Mouse (Mus musculus) forebrain, embryonic 15.5 days (tissue): ENCODE measurements around the gene Ucp3. TPM values are rescaled to one million over a fixed set of nuclear protein-coding genes. Genes with fewer than 3 reads are reported as not detected.

Source experiments
- ATAC-seq: fragments of 200-750 bp; cut with Nextera tagmentation; replicated peaks from 2 replicates; pipeline ENCODE4 v1.8.0; 2017; ENCODE audit warnings: mild to moderate bottlenecking, moderate TSS enrichment, moderate library complexity
- H3K27ac ChIP-seq: fragments of 300-500 bp; sonication (generic); replicated peaks from 2 replicates; pipeline ENCODE4 v1.5.1; 2015; ENCODE audit warnings: mild to moderate bottlenecking, inconsistent platforms
- H3K27me3 ChIP-seq: fragments of 300-500 bp; sonication (generic); 2 replicates; pipeline ENCODE4 v1.6.1; 2015; ENCODE audit warnings: inconsistent platforms
- H3K36me3 ChIP-seq: fragments of 300-500 bp; sonication (generic); 2 replicates; pipeline ENCODE4 v1.6.1; 2015; ENCODE audit warnings: mild to moderate bottlenecking, inconsistent platforms
- H3K4me1 ChIP-seq: fragments of 300-500 bp; sonication (generic); 2 replicates; pipeline ENCODE4 v1.6.1; 2015; ENCODE audit warnings: inconsistent platforms
- H3K4me2 ChIP-seq: fragments of 300-500 bp; sonication (generic); replicated peaks from 2 replicates; pipeline ENCODE4 v1.6.1; 2015; ENCODE audit warnings: mild to moderate bottlenecking, inconsistent platforms
- H3K4me3 ChIP-seq: fragments of 300-500 bp; sonication (generic); 2 replicates; pipeline ENCODE4 v1.5.1; 2015; ENCODE audit warnings: mild to moderate bottlenecking, inconsistent platforms
- H3K9ac ChIP-seq: fragments of 300-500 bp; sonication (generic); replicated peaks from 2 replicates; pipeline ENCODE4 v1.6.1; 2015; ENCODE audit warnings: mild to moderate bottlenecking, inconsistent platforms
- H3K9me3 ChIP-seq: fragments of 300-500 bp; sonication (generic); 2 replicates; pipeline ENCODE4 v1.6.1; 2016; ENCODE audit warnings: inconsistent platforms
- WGBS: fragments of 180-500 bp; shearing (Covaris S2); methylation state at CpG from one replicate; pipeline ENCODE4 v1.1.7; 2015; ENCODE audit warnings: mixed read lengths; 5-methylcytosine and 5-hydroxymethylcytosine counted together
- polyA plus RNA-seq: library from polyadenylated mRNA; unstranded; fragments of >200 nt; fragmentation: Nextera tagmentation; extraction: Ambion mirVana; gene quantifications from 2 replicates; pipeline ENCODE4 v1.2.1, GENCODE M21; 2015

Ucp3 gene
- polyA plus RNA-seq, 1 experiment from 2014 or later = not detected

GRCm38 (mm10) chr7:100463194-100463593, 9.6 kb upstream of the Ucp3 start:
- no peak overlapping the region for H3K4me3 ChIP-seq
- no peak for ATAC-seq
- H3K27me3 ChIP-seq = no peaks in the 10 kb centered on the region
- no peaks in the 10 kb centered on the region for H3K9me3 ChIP-seq
- H3K27ac ChIP-seq = no peak overlapping the region
- peaks cover 29% of the 10 kb centered on the region for H3K36me3 ChIP-seq
- 93% methylated on average over 9 of the region's 9 CpGs for WGBS
- H3K9ac ChIP-seq = no peak overlapping the region
- no peaks in the 10 kb centered on the region for H3K4me1 ChIP-seq
- no peak overlapping the region for H3K4me2 ChIP-seq

DNA sequence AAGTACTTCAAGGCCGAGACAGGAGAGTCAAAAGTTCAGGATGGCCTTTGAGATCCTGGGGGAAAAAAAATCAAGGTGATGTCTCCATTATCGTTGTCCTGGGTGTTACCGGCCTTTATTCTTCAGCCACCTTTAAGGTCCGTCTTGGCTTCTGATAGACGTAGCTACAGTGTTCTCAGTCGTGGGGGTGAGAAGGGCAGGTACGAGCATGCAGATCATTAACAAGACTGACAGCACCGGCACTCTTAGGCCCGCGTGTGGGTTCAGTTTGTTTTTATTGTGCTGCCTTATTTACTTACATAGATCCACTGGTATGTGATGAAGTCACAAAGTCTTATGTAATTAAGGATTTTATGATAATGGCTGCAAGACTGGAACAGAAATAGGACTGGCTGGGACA, 9.0 kb upstream of the Ucp3 start:
- no peaks in the 10 kb centered on the region for H3K9me3 ChIP-seq
- no peaks in the 10 kb centered on the region for H3K27me3 ChIP-seq
- H3K9ac ChIP-seq = no peak overlapping the region
- 93% methylated on average over 10 of the region's 10 CpGs for WGBS
- no peak overlapping the region for H3K4me2 ChIP-seq
- no peak for ATAC-seq
- no peak overlapping the region for H3K27ac ChIP-seq
- H3K4me3 ChIP-seq = no peak overlapping the region
- no peaks in the 10 kb centered on the region for H3K4me1 ChIP-seq
- peaks cover 29% of the 10 kb centered on the region for H3K36me3 ChIP-seq

DNA sequence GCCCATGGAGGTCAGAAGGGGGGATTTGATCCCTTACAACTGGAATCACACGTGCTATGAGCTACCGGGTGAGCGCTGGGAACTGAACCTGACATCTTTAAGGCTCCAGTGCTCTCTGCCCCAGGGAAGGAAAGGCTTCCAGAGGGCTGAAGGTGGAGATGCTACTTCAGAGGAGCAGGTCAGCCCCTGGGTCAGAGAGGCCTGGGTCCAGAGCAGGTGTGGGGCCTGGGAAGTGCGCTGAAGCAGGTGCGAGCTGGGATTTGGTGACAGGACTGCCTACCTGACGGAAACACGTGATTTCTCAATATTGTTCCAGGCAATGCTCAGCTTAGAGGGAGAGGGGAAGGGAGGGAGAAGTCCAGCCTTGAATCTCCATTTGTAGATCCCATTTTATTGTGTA, 8.5 kb upstream of the Ucp3 start:
- Histone ChIP-seq H3K27ac (no peak overlapping the region), H3K4me3 (no peak overlapping the region), H3K4me2 (no peak overlapping the region), H3K27me3 (no peaks in the 10 kb centered on the region), H3K9me3 (no peaks in the 10 kb centered on the region), H3K9ac (no peak overlapping the region), H3K4me1 (no peaks in the 10 kb centered on the region), H3K36me3 (peaks cover 29% of the 10 kb centered on the region)
- ATAC-seq = no peak
- 94% methylated on average over 7 of the region's 7 CpGs for WGBS

- no peak overlapping the region for H3K4me2 ChIP-seq
- H3K27ac ChIP-seq = no peak overlapping the region
- no peak overlapping the region for H3K4me3 ChIP-seq
- no peaks in the 10 kb centered on the region for H3K27me3 ChIP-seq
- H3K36me3 ChIP-seq = peaks cover 26% of the 10 kb centered on the region
- WGBS = 90% methylated on average over 4 of the region's 4 CpGs
- H3K9ac ChIP-seq = no peak overlapping the region
- H3K9me3 ChIP-seq = no peaks in the 10 kb centered on the region
- no peak for ATAC-seq
- H3K4me1 ChIP-seq = no peaks in the 10 kb centered on the region
Measured at GRCm38 (mm10) chr7:100465248-100465647, 7.5 kb upstream of the Ucp3 start.

GRCm38 (mm10) chr7:100465656-100466309, 7.0 kb upstream of the Ucp3 start:
- 59% methylated on average over 5 of the region's 5 CpGs for WGBS
- no peak overlapping the region for H3K9ac ChIP-seq
- H3K9me3 ChIP-seq = no peaks in the 10 kb centered on the region
- H3K4me2 ChIP-seq = no peak overlapping the region
- no peaks in the 10 kb centered on the region for H3K4me1 ChIP-seq
- no peak overlapping the region for H3K4me3 ChIP-seq
- no peak for ATAC-seq
- no peak overlapping the region for H3K27ac ChIP-seq
- H3K36me3 ChIP-seq = peaks cover 21% of the 10 kb centered on the region
- no peaks in the 10 kb centered on the region for H3K27me3 ChIP-seq

GRCm38 (mm10) chr7:100466781-100467510, 5.8 kb upstream of the Ucp3 start:
- H3K9me3 ChIP-seq = no peaks in the 10 kb centered on the region
- no peaks in the 10 kb centered on the region for H3K4me1 ChIP-seq
- H3K27ac ChIP-seq = no peak overlapping the region
- no peak overlapping the region for H3K4me2 ChIP-seq
- no peak for ATAC-seq
- no peak overlapping the region for H3K4me3 ChIP-seq
- H3K36me3 ChIP-seq = peaks cover 21% of the 10 kb centered on the region
- WGBS = 93% methylated on average over 11 of the region's 11 CpGs
- no peak overlapping the region for H3K9ac ChIP-seq
- H3K27me3 ChIP-seq = no peaks in the 10 kb centered on the region

DNA sequence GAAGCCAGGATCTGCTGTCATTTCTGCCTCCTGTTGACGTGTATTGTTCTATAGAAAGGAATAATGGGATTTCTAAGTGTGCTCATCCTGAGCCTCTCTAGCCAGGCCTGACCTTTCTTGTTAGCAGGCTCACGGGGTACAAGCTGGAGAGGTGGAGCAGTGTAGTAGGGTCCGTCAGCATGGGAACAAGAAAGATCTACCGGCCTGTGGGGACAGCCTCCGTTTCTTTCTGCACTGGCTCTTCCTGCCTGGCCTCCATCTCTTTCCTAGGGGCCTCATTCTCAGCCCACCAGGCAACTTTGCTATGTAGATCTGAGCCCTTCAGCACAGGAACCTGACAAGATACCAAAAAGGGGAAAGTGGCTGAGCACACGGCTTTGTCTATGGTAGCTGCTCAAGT, 4.0 kb upstream of the Ucp3 start:
- H3K4me1 ChIP-seq = no peaks in the 10 kb centered on the region
- no peak overlapping the region for H3K4me2 ChIP-seq
- H3K4me3 ChIP-seq = no peak overlapping the region
- H3K36me3 ChIP-seq = peaks cover 18% of the 10 kb centered on the region
- no peaks in the 10 kb centered on the region for H3K27me3 ChIP-seq
- no peak overlapping the region for H3K9ac ChIP-seq
- no peaks in the 10 kb centered on the region for H3K9me3 ChIP-seq
- WGBS = 87% methylated on average over 6 of the region's 6 CpGs
- H3K27ac ChIP-seq = no peak overlapping the region
- no peak for ATAC-seq

DNA sequence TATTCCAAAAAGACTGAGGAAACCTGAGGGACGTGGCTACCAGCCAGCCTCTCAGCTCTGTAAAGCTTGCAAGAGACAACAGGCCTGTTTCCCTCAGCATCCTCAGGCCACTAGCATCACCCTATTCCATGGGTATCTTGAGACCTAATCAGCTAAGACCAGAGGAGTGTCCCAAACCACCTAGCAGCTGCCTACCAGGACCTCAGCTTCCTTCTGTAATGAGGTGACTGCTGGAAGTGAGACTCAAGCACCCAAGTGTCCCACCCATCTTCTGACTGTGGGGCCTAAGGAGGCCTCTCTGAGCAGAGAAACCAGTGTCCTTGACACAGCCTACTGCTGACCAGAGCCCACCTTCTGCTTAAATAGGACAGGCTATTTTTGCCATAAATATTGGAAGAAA, 3.3 kb upstream of the Ucp3 start:
- Histone ChIP-seq H3K4me3 (no peak overlapping the region), H3K9ac (no peak overlapping the region), H3K36me3 (peaks cover 14% of the 10 kb centered on the region), H3K27me3 (no peaks in the 10 kb centered on the region), H3K4me1 (no peaks in the 10 kb centered on the region), H3K4me2 (no peak overlapping the region), H3K9me3 (no peaks in the 10 kb centered on the region), H3K27ac (no peak overlapping the region)
- ATAC-seq = no peak
- 88% methylated on average over 1 of the region's 1 CpGs for WGBS

GRCm38 (mm10) chr7:100470796-100471406, 1.9 kb upstream of the Ucp3 start:
- Histone ChIP-seq H3K9ac (no peak overlapping the region), H3K4me1 (no peaks in the 10 kb centered on the region), H3K4me3 (no peak overlapping the region), H3K36me3 (peaks cover 11% of the 10 kb centered on the region), H3K27me3 (no peaks in the 10 kb centered on the region), H3K9me3 (no peaks in the 10 kb centered on the region), H3K4me2 (no peak overlapping the region), H3K27ac (no peak overlapping the region)
- WGBS = 92% methylated on average over 11 of the region's 11 CpGs
- no peak for ATAC-seq

GRCm38 (mm10) chr7:100471407-100471797, 1.4 kb upstream of the Ucp3 start:
- 100% methylated on average over 1 of the region's 1 CpGs for WGBS
- no peak overlapping the region for H3K4me3 ChIP-seq
- no peaks in the 10 kb centered on the region for H3K9me3 ChIP-seq
- no peaks in the 10 kb centered on the region for H3K4me1 ChIP-seq
- H3K36me3 ChIP-seq = peaks cover 11% of the 10 kb centered on the region
- no peaks in the 10 kb centered on the region for H3K27me3 ChIP-seq
- no peak overlapping the region for H3K27ac ChIP-seq
- no peak overlapping the region for H3K9ac ChIP-seq
- ATAC-seq = no peak
- no peak overlapping the region for H3K4me2 ChIP-seq

GRCm38 (mm10) chr7:100473846-100474454, 1.2 kb downstream of the Ucp3 start:
- H3K4me1 ChIP-seq = no peaks in the 10 kb centered on the region
- H3K4me2 ChIP-seq = no peak overlapping the region
- no peak overlapping the region for H3K4me3 ChIP-seq
- ATAC-seq = no peak
- H3K9ac ChIP-seq = no peak overlapping the region
- 91% methylated on average over 9 of the region's 9 CpGs for WGBS
- no peaks in the 10 kb centered on the region for H3K27me3 ChIP-seq
- no peak overlapping the region for H3K27ac ChIP-seq
- peaks cover 9% of the 10 kb centered on the region for H3K36me3 ChIP-seq
- no peaks in the 10 kb centered on the region for H3K9me3 ChIP-seq

DNA sequence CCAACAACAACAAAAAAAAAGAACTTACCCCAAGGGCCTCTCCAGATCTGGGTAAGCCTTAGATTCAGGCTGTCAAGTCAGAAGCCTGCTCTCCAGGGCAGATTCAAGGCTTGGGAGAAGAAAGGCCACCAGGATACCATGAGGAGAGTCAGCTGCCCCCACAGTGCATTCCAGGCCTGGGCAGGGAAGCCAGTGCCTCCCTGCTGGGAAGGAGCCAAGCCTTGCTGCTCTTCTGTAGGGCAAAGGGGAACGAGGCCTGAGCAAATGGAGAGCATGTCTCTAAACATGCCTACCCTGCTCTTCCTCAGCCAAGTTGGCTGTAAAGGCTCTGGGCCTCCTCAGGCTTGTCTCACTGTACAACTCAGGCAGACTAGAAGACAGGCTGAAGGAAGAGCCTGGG, 1.9 kb downstream of the Ucp3 start:
- H3K4me3 ChIP-seq = no peak overlapping the region
- H3K27me3 ChIP-seq = no peaks in the 10 kb centered on the region
- no peak overlapping the region for H3K9ac ChIP-seq
- WGBS = 48% methylated on average over 1 of the region's 1 CpGs
- no peak overlapping the region for H3K4me2 ChIP-seq
- H3K27ac ChIP-seq = no peak overlapping the region
- no peak for ATAC-seq
- no peaks in the 10 kb centered on the region for H3K4me1 ChIP-seq
- H3K36me3 ChIP-seq = peaks cover 3% of the 10 kb centered on the region
- H3K9me3 ChIP-seq = no peaks in the 10 kb centered on the region
